Mouse (Mus musculus) ES-Bruce4 (cell line): Measurements from ENCODE around the gene 3110009E18Rik. TPM values are rescaled to one million over a fixed set of nuclear protein-coding genes. Genes with fewer than 3 reads are reported as not detected.

ENCODE experiments used
- H3K27ac ChIP-seq: 2 replicates; pipeline ENCODE4 v1.5.1; 2012; ENCODE audit warnings: low read length, inconsistent platforms; ENCODE audit not compliant: insufficient read depth
- H3K27me3 ChIP-seq: 2 replicates; pipeline ENCODE4 v1.6.1; 2012; ENCODE audit warnings: mild to moderate bottlenecking, low read length, inconsistent platforms; ENCODE audit not compliant: control insufficient read depth, poor library complexity, insufficient read depth, severe bottlenecking
- H3K36me3 ChIP-seq: 2 replicates; pipeline ENCODE4 v1.6.1; 2012; ENCODE audit warnings: inconsistent platforms, mild to moderate bottlenecking, low read length, moderate library complexity; ENCODE audit not compliant: control insufficient read depth, poor library complexity, insufficient read depth, severe bottlenecking
- H3K4me1 ChIP-seq: one replicate; pipeline ENCODE4 v1.8.1; 2011; ENCODE audit warnings: low read length; ENCODE audit not compliant: control insufficient read depth, insufficient read depth
- H3K4me3 ChIP-seq: 2 replicates; pipeline ENCODE4 v1.5.1; 2011; ENCODE audit warnings: low read depth, mild to moderate bottlenecking, low read length
- H3K9ac ChIP-seq: 2 replicates; pipeline ENCODE4 v1.6.1; 2012; ENCODE audit warnings: low read depth, mild to moderate bottlenecking, inconsistent platforms; ENCODE audit not compliant: poor library complexity, severe bottlenecking
- H3K9me3 ChIP-seq: replicated peaks from 2 replicates; pipeline ENCODE4 v1.6.1; 2012; ENCODE audit warnings: mild to moderate bottlenecking, low read length, inconsistent platforms; ENCODE audit not compliant: control insufficient read depth, poor library complexity, insufficient read depth, severe bottlenecking
- CTCF ChIP-seq: IDR thresholded peaks from one replicate; pipeline ENCODE4 v1.8.1; 2011; ENCODE audit warnings: low read depth, low read length
- EP300 ChIP-seq: IDR thresholded peaks from 2 replicates; pipeline ENCODE4 v1.6.1; 2011; ENCODE audit warnings: low read depth, low read length; ENCODE audit not compliant: insufficient read depth
- POLR2A ChIP-seq: IDR thresholded peaks from one replicate; pipeline ENCODE4 v1.8.1; 2011; ENCODE audit warnings: low read length; ENCODE audit not compliant: insufficient read depth
- polyA plus RNA-seq: library from polyadenylated mRNA; stranded (reverse); fragments of >200 nt; gene quantifications from 2 replicates; pipeline ENCODE4 v1.2.4, GENCODE M21; 2011; ENCODE audit warnings: low read depth; ENCODE audit not compliant: missing spikeins, insufficient read depth, insufficient read length

3110009E18Rik gene
- polyA plus RNA-seq, 1 experiment: 16.0 TPM

DNA sequence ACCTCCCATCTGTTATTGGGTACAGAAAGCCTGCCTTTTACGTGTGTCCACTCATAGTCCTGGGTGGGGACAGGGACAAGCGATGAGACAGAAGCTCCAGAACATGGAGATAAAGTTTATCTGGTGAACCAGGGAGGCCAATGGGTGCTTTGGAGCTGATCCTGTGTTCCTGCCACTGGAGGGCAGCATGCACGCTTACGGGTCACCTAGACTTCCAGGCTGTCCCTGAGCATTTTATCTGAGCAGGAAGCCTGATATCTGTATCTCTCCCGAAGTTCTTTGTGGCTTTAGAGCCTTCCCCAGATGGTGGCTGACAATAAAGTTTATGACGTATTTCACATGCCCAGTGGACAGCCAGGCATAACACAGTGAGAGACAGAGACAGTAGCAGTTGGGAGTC lies 110.3 kb downstream of the 3110009E18Rik start:
- TF ChIP-seq EP300: no peak
- peak; percentile 72 for TF ChIP-seq CTCF
- TF ChIP-seq POLR2A: no peak
- no peaks in the 10 kb centered on the region for H3K36me3 ChIP-seq
- H3K27me3 ChIP-seq: no peaks in the 10 kb centered on the region
- H3K9me3 ChIP-seq: no peaks in the 10 kb centered on the region
- H3K4me3 ChIP-seq: no peak overlapping the region
- H3K27ac ChIP-seq: no peak overlapping the region
- H3K9ac ChIP-seq: no peak overlapping the region
- H3K4me1 ChIP-seq: no peaks in the 10 kb centered on the region

DNA sequence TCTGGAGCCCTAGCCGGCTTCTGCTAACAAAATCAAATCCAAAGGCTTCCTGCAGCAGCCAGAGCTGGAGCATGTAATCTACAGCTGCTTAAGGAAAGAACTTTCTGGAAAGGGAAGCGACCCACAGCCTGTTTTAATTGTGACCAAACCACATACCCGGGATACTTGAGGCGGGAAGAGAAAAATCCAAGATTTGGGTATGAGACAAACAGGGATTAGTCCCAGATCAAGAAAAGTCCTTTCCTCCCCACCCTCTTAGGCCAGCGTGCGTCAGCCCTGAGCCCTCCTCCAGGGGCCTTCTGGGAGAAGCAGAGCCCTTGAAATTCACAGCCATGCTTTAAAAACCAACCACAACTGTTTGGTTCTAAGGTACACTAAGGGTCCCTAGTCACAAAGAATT lies 111.2 kb downstream of the 3110009E18Rik start:
- no peaks in the 10 kb centered on the region for H3K4me1 ChIP-seq
- no peaks in the 10 kb centered on the region for H3K36me3 ChIP-seq
- H3K27ac ChIP-seq: no peak overlapping the region
- TF ChIP-seq CTCF (no peak), POLR2A (no peak), EP300 (no peak)
- H3K9me3 ChIP-seq: no peaks in the 10 kb centered on the region
- no peak overlapping the region for H3K9ac ChIP-seq
- no peaks in the 10 kb centered on the region for H3K27me3 ChIP-seq
- H3K4me3 ChIP-seq: no peak overlapping the region

DNA sequence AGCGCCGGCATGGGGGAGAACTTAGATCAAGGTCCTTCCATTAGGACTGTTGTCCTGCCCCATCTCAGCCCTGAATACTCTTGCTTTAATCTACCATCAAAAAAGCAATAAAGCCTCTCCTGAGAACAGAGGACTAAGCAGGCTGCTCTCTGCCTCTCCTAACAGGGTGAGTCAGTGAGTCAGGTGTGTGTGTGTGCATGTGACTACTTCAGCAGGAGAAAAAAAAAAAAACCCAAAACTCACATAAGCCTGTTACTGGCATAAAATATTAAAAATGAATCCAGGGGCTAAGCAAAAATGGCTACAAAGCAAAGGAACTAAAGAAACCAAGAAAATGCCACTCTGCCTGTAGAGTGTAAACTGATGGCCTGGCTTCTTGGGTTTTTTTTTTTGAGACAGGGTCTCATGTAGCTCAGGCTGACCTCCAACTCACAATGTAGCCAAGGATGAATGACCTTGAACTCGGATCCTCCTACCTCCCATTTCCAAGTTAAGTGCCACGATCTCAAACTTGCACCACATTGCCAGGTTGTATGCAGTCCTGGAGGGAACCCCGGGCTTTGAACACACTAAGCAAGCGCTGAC lies 114.7 kb downstream of the 3110009E18Rik start:
- Histone ChIP-seq H3K9me3 (no peaks in the 10 kb centered on the region), H3K4me3 (no peak overlapping the region), H3K27me3 (no peaks in the 10 kb centered on the region), H3K9ac (no peak overlapping the region), H3K4me1 (no peaks in the 10 kb centered on the region), H3K36me3 (no peaks in the 10 kb centered on the region), H3K27ac (no peak overlapping the region)
- no peak for TF ChIP-seq EP300
- no peak for TF ChIP-seq POLR2A
- no peak for TF ChIP-seq CTCF

DNA sequence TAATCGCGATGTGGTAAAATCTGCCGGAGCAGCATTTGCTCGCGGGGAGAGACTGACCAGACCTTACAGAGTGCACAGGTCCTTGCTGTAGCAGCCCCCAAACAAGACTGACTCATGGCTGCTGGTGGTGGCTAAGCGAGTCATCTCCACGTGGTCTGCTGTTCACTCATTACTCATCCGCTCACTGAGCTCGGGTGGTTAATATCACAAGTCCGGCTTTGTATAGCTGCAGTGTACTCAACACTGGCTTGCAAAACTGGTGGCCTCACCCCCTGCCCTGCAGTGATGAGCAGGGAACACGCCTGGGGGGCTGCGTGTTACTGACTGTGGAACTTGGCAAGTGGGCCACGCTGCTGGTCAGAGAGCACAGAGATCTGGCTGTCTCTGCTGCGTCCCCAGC lies 115.4 kb downstream of the 3110009E18Rik start:
- H3K9ac ChIP-seq: no peak overlapping the region
- H3K4me1 ChIP-seq: no peaks in the 10 kb centered on the region
- no peak overlapping the region for H3K4me3 ChIP-seq
- H3K27ac ChIP-seq: no peak overlapping the region
- no peaks in the 10 kb centered on the region for H3K27me3 ChIP-seq
- no peaks in the 10 kb centered on the region for H3K9me3 ChIP-seq
- no peaks in the 10 kb centered on the region for H3K36me3 ChIP-seq
- TF ChIP-seq CTCF (no peak), EP300 (no peak), POLR2A (no peak)

DNA sequence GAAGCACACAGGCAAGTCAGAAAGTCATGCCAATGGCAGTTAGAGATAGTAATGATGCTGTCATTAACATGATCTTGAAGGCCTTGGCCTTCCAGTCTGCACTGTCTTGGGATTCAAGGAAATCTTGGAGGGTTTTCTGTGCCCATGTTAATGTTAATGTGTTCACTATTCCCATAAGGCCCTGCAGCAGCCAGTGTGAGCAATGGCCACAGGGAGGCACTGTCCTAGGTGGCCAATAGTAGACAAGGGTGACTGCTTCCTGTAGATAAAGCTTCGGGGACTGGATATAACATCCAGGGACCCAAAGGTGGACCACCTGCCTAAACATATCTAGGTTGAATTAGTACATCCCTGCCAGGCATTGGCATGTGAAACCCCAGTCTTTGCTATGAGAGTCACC lies 116.1 kb downstream of the 3110009E18Rik start:
- no peaks in the 10 kb centered on the region for H3K4me1 ChIP-seq
- H3K9me3 ChIP-seq: no peaks in the 10 kb centered on the region
- H3K27me3 ChIP-seq: no peaks in the 10 kb centered on the region
- TF ChIP-seq CTCF: no peak
- TF ChIP-seq POLR2A: no peak
- no peak for TF ChIP-seq EP300
- no peaks in the 10 kb centered on the region for H3K36me3 ChIP-seq
- H3K9ac ChIP-seq: no peak overlapping the region
- no peak overlapping the region for H3K4me3 ChIP-seq
- no peak overlapping the region for H3K27ac ChIP-seq

Other genes with a start within 250 kb of the 3110009E18Rik start
- 6.8 and 8.7 TPM in 2 replicates for gene Tmem177, start 208.0 kb upstream of the 3110009E18Rik start, polyA plus RNA-seq
- not detected in 2 replicates for gene Cfap221, start 124.0 kb upstream of the 3110009E18Rik start, polyA plus RNA-seq
- gene Sctr, start 114.3 kb upstream of the 3110009E18Rik start, polyA plus RNA-seq: not detected in 2 replicates
- gene Tmem37, start 47.1 kb upstream of the 3110009E18Rik start, polyA plus RNA-seq: 15.5 and 17.8 TPM in 2 replicates
- gene Dbi, start 109 bp upstream of the 3110009E18Rik start, polyA plus RNA-seq: 319 and 354 TPM in 2 replicates
- gene Steap3, start 151.5 kb downstream of the 3110009E18Rik start, polyA plus RNA-seq: 9.4 and 11.0 TPM in 2 replicates
- 0.33 TPM in 1 of 2 replicates, not detected in the other for gene C1ql2, start 219.4 kb downstream of the 3110009E18Rik start, polyA plus RNA-seq